Mouse (Mus musculus) induced T-regulatory cell, adult 2 months (primary cell): ENCODE data around the gene Olfr435.
"Not testable (repeated sequence)": the region's sequence is repeated elsewhere in the genome, so short reads cannot be mapped to it uniquely, and the experiment has no call there.

Source experiments
- DNase-seq: peaks from one replicate; pipeline ENCODE4 v3.0.0-alpha.2; 2012; ENCODE audit warnings: low read depth

Olfr435 gene

GRCm38 (mm10) chr6:43196781-43197180 lies at the start of gene Olfr435:
Olfr435 (plus strand) TSS chr6:43197146.
- no peak for DNase-seq

GRCm38 (mm10) chr6:43159502-43159901 lies 37.4 kb upstream of the Olfr435 start:
- DNase-seq, result no peak

- DNase-seq, result no peak
Measured at GRCm38 (mm10) chr6:43162982-43163381, 34.0 kb upstream of the Olfr435 start, which contains the start of gene Olfr437. Olfr437 (plus strand) TSS chr6:43163282.

- no peak for DNase-seq
Measured at GRCm38 (mm10) chr6:43167246-43167645, 29.7 kb upstream of the Olfr435 start.

- DNase-seq, result no peak
Measured at GRCm38 (mm10) chr6:43171840-43172239, 25.1 kb upstream of the Olfr435 start, which contains the start of gene Olfr13. Olfr13 (plus strand) TSS chr6:43172140.

- DNase-seq, result no peak
Measured at GRCm38 (mm10) chr6:43178129-43178528, 18.8 kb upstream of the Olfr435 start.

- no peak for DNase-seq
Measured at GRCm38 (mm10) chr6:43178584-43179501, 18.1 kb upstream of the Olfr435 start.

GRCm38 (mm10) chr6:43190986-43191385 lies 6.0 kb upstream of the Olfr435 start:
- no peak for DNase-seq

GRCm38 (mm10) chr6:43198094-43198493 lies 1.1 kb downstream of the Olfr435 start:
- DNase-seq, result no peak

GRCm38 (mm10) chr6:43202786-43203185 lies 5.8 kb downstream of the Olfr435 start:
- DNase-seq, result no peak

- DNase-seq, result no peak
Measured at GRCm38 (mm10) chr6:43205355-43205754, 8.4 kb downstream of the Olfr435 start.

- not testable (repeated sequence) for DNase-seq
Measured at GRCm38 (mm10) chr6:43212873-43213272, 15.9 kb downstream of the Olfr435 start, which contains the start of gene Olfr434. Olfr434 (plus strand) TSS chr6:43213021.

- not testable (repeated sequence) for DNase-seq
Measured at GRCm38 (mm10) chr6:43231255-43231654, 34.3 kb downstream of the Olfr435 start, which contains the start of gene Olfr47. Olfr47 (plus strand) TSS chr6:43231529.

GRCm38 (mm10) chr6:43242061-43242460 lies 45.1 kb downstream of the Olfr435 start:
- DNase-seq, result peak; percentile 9

- DNase-seq, result no peak
Measured at GRCm38 (mm10) chr6:43247396-43247795, 50.5 kb downstream of the Olfr435 start.

GRCm38 (mm10) chr6:43252994-43253393 lies 56.0 kb downstream of the Olfr435 start:
- DNase-seq, result no peak
